Mouse (Mus musculus): Measurements from ENCODE around the gene Ephb2.

GRCm38 (mm10) chr4:136800366-136800765 lies 35.4 kb downstream of the Ephb2 start:
- TF ChIP-seq CTCF (IDR thresholded peaks at IDR 0.05; ENCODE audit: insufficient read depth, low read length) (no peak), POLR2A (IDR thresholded peaks at IDR 0.05; ENCODE audit: borderline replicate concordance, extremely low read depth, low read depth, low read length) (no peak)

Data from lung, adult 2 months (tissue).